Mouse (Mus musculus): Measurements from ENCODE around the gene Cdc42bpb. TPM values are rescaled to one million over a fixed set of nuclear protein-coding genes. Genes with fewer than 3 reads are reported as not detected.

Gene Cdc42bpb
- total RNA-seq, 2 experiments from 2014 or later, result 153 to 168 TPM

DNA sequence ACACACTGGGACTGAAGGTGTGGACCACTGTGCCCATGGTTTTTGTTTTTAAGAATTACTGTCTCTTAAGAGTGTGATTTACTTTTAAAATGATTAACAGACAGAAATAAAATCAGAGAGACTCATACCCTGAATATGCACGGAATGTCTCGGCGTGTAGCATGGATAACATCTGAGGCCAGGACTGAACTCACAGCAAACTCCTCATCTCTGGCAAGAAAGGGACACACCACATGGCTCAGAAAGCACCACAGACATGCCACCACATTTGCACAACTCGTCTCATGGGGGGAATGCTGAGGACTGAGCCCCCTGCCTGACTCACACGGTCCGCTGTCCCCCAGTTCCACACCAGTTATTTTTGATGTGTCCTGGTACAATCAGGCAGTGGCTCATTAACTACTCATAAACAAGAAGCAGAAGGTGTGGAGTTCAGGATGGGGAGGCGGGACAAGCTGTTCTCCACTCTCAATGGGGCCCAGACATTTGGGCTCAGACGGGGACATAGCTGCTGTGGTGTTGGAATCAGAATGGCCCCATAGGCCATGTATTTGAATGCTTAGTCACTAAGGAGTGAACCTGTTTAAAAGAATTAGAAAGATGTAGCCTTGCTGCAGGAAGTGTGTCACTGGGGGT lies 73.7 kb downstream of the Cdc42bpb start:
- intact Hi-C loops (cut with DNase I), result no loop called here
- DNase-seq, result no peak

DNA sequence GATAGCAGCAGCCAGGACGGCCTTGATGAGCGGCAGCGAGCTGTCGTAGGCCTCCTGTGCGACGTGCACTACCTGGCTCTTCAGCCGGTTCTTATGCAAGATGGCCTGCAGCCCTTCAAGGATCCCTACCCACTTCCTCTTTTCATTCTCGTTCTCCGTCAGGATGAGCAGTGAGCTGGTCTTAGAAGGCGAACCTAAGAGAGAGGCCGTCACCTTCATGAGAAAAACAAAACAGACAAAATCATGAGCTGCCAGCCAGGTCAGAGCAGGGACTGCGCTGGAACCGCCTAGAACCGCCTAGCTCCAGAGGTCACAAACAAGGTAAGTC lies 75.5 kb downstream of the Cdc42bpb start:
- intact Hi-C loops (cut with DNase I), result no loop called here
- DNase-seq, result no peak

DNA sequence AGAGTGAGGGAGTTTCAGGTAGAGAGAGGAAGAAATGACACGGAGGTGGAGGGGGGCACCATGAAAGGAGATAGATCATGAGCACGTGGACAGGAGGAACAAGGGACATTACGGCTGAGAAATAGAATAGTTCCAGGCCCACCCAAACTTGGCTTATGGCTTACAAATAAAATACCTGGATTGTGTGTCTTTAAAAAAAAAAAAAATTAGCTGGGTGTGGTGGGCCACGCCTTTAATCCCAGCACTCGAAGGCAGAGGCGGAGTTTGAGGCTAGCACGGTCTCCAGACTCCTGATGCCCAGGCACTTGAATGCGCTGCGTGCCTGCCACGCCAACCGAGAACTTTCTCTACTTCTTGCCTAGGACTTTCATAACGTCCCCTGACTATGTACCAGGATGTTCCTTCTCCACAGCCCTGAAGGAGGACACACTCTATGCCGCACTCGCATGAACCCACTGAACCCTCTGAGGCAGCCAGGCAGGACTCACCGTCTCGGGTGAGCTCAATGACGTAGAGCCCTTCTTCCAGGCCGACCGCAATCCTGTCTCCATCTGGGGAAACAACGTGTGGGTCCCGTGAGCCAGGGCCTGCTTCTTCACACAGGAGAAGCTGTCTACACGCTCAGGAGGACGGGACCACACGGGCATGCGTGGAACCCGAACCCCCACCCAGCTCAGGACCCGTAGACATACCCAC lies 76.0 kb downstream of the Cdc42bpb start:
- intact Hi-C loops (cut with DNase I), result no loop called here
- DNase-seq, result no peak

DNA sequence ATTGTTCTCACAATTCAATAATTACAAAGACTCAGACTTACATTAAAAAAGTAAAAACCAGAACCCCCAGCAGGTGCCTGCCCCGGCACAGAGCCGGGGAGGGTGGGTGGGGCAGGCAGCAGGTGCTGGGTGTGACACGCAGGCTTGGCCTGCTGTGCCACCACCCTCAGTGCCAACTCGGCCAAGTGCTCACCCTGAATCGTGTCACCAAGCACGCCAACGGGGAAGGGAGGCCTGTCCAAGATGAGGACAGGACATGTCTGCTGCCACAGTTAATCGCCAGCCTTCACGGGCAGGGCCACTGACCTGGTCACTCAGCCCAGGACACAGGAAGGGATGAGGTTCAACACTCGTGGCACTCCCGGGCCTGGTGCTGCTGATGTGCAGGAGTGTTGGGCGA lies 84.5 kb downstream of the Cdc42bpb start:
- DNase-seq, result no peak
- intact Hi-C loops (cut with DNase I), result no loop called here

DNA sequence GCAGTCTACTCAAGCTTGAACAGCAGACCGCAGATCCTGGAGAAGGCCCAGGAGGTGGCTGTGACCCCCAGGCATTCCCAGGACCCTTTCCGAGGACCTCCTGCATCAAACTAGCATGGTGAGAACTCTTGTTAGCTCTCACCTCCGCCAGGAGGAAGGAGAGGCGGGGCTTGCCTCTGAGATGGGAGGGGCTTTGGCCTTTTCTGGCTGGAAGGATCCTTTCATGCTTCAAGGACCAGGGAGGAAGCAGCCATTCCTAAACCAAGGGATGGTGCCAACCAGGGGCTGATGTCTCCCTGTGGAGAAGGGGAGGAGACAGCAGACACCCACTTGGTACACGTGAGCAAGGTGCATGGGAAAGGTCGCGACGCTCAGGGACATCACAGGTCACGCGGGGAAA lies 93.0 kb downstream of the Cdc42bpb start:
- DNase-seq, result no peak
- intact Hi-C loops (cut with DNase I), result no loop called here

DNA sequence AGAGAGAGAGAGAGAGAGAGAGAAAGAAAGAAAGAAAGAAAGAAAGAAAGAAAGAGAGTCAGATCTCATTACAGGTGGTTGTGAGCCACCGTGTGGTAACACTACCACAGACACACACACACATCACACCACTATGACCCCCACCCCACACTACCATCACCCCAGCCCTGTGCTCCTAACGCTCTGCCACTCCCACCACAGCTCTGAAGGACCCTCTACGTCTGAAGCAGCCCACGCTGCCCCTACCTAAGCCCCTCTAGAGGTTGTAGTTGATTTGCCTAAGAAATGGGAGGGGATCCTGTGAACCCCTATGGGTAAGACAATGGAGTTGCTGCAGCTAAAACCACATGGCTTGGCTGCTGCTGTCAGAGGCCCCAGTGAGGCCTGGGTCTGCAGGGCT lies 93.9 kb downstream of the Cdc42bpb start:
- intact Hi-C loops (cut with DNase I), result no loop called here
- DNase-seq, result no peak

DNA sequence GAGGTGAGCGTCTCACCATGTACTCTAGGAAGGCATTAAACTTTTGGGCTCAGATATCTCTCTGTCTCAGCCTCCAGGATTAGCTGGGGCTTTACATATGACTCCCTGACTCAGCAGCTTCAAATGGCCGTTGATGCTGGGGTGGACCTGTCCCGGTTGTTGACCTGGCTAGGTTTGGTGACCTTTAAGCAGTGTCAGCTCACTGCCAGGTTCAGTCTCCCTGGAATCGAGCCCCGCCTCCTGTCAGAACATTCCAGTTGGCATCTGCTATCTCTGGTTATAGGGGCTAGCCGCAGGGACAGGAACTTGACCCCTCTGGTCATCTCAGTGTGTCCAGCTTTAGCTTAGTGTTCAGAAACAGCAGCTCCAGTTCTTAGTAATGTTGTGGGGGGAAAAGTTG lies 101.1 kb downstream of the Cdc42bpb start:
- intact Hi-C loops (cut with DNase I), result no loop called here
- no peak for DNase-seq

DNA sequence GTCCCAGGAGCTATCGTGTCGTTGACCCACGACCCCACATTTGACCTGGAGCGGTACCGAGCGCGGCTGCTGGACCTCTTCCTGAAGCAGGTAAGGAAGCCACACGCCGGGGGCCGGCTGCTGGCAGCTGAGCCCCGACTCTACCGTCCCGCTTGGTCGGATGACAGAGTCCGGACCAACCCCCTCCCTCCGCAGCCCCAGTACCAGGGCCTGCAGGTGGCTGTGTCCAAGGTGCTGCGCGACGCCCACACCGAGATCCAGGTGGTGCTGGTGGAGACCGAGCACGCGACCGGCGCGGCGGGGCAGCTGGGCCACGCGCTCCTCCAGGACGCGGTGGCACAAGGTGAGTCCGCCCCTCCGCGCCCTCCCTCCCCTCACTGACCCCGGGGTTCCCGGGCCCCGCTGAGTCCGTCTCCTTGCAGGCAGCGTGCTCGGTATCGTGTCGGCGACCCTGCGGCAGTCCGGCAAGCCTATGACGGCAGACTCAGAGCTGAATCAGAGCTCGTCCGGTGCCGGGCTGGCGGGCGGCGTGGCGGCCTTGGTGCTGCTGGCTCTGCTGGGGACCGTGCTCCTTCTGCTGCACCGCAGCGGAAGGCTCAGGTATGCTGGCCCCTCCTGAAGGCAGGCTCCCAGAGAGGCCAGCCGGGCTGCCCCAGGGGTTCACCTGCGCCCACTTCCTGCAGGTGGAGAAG lies 102.2 kb downstream of the Cdc42bpb start:
- no peak for DNase-seq
- intact Hi-C loops (cut with DNase I), result no loop called here

DNA sequence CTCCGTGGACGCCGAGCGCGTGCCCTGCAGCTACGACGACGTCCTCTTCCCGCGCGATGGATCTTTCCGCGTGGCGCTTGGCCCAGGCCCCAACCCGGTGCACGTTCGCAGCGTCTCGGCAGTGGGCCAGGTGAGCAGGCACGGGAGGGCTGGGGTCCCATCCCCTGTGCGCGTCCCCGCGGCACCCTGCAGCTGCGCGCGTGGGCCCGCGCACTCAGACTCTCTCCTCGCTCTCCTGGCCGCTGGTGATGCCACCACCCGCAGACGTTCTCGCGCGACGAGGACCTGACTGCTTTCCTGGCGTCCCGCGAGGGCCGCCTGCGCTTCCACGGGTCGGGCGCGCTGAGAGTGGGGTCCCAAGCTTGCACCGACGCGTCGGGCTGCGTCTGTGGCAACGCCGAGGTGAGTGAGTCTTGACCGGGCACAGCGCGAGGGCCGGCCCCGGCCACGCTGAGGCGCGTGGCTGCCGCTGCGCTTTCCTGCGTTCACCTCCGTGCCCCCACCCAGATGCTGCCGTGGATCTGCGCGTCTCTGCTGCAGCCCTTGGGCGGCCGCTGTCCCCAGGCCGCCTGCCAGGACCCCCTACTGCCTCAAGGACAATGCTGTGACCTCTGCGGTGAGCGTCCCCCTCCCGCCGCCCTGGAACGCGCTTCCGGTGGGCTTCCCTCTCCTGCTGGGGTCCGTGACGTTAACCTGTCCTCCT lies 102.9 kb downstream of the Cdc42bpb start:
- no peak for DNase-seq
- intact Hi-C loops (cut with DNase I), result no loop called here

DNA sequence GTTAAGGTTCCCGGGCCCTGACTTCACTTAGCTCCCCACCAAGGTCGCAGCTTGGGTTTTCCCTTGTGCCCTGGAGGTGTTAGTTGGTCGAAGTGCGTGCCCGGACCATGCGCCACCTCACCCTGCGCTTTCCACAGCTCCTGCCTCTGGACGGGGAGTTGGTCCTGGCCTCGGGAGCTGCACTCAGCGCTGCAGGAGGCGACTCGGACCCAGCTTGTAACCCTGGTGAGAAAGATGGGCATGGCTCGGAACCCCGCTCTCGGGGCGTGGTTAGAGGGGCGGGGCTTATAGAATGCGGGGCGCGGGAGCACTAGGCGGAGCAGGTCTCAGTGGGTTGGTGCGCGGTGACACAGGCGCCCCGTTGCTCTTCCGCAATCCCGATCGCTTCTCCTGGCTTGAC lies 103.5 kb downstream of the Cdc42bpb start:
- DNase-seq, result no peak
- intact Hi-C loops (cut with DNase I), result no loop called here

DNA sequence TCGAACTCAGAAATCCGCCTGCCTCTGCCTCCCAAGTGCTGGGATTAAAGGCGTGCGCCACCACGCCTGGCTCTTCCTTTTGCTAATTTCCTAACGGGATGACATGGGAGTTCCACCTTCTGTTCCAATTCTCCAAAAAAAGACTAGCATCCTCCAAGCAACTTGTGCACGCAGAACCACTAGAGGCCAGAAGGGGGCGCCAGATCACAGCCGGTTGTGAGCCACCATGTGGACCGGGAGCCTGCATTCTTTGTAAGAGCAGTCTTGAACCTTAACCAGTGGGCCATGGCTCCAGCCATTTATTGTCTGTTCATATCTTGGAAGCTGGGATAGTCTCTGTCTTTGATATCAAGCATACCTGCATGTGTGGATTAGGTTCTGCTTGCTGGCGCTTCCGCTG lies 105.1 kb downstream of the Cdc42bpb start:
- intact Hi-C loops (cut with DNase I), result no loop called here
- DNase-seq, result peak; percentile 82

DNA sequence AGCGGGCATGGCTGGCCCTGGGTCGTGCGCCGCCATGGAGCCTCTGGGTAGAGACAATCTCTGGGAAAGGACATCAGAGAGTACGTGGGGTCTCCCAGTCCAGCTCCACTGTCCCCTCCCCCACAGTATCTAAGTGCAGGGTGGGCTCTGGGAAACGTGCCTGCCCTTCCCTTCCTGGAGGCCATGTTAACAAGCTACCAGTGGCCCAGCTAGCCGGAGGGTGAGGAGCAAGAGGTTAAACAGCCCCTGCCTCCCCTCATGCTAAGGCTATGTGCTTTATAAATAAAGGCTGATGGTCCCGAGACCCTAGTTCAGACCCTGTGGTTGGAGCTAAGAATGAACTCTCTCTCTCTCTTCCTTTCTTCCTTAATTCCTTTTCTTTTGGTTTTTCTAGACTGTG lies 105.6 kb downstream of the Cdc42bpb start:
- intact Hi-C loops (cut with DNase I), result no loop called here
- no peak for DNase-seq

DNA sequence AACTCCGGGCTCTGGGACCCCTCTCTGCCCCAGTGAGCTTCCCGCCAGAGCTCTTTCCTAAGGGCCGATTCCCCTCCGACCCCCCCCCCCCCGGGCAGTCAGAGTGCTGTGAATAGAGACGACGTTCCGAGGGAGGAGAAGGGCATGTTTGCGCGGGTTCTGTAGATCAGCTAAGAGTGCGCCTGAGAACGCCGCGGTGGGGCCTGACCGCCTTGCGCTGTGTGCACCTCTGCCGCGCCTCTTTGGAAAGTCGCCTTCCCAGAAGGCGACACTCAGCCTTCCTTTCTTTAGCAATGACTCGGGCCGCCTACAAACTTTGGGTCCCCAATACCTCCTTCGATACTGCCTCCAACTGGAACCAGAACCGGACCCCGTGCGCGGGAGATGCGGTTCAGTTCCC lies 106.1 kb downstream of the Cdc42bpb start:
- intact Hi-C loops (cut with DNase I), result no loop called here
- DNase-seq, result no peak

DNA sequence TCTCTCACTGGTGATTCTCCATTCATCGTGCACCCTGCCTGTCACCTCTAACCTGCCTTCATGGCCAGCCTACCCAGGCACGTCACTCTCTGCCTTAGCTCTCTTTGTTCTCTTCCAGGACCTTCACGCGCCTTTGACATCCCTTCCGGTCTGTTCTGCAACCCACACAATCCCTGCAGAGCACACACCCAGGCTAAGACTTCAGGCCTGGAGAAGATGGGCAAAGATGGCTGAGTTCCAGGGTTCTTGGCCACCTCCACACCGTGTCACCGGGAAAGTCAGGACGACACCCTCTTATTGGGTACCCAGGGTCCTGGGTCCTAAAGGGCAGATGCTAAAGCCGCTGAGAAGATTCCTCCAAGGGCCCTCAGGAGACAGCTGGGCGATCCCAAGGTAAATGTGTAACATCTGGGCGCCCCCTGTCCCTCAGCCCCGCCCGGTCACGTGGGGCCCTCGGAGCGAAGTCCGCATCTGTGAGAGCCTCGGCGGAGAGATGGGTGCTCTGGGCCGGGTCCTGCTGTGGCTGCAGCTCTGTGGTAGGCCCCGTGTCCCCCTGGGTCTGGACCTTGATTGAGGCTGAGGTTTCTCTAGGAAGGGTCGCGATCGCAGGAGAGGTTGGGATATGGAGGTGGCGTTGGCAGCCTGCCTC lies 106.8 kb downstream of the Cdc42bpb start, which contains the start of gene Amn:
Amn (plus strand) TSS at position 467 of the 649 bp plus-strand sequence.
- intact Hi-C loops (cut with DNase I), result no loop called here
- no peak for DNase-seq

DNA sequence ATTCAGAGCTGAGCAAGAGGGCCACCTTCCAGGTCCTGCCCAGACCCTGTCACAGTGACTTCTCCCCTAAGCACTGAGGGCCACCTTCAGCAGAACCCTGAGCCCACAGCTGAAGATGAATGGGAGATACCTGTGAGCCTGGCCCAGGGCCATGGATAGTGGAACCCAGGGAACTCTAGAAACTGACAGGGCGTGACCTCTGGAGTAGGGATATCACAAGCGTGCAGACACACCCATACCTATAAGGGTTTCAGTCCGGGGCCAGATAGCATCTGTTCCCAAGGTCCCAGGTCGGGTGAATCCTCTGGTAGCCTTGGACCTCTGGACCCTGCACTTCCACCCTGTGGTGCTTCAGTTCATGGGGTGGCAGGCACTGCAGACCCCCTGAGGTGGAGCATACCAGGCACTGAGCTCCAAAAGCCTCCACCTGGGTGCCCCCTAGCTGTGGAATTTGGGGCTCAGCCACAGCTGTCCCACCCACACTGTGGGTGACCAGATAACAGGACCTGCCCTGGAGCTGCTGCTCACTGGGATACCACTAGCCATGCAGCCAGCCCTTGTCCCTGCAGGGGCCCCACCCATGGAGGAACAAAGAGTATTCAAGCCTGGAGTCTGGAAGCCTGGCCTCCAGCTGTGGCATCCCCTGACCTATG lies 109.7 kb downstream of the Cdc42bpb start:
- no peak for DNase-seq
- intact Hi-C loops (cut with DNase I), result no loop called here

DNA sequence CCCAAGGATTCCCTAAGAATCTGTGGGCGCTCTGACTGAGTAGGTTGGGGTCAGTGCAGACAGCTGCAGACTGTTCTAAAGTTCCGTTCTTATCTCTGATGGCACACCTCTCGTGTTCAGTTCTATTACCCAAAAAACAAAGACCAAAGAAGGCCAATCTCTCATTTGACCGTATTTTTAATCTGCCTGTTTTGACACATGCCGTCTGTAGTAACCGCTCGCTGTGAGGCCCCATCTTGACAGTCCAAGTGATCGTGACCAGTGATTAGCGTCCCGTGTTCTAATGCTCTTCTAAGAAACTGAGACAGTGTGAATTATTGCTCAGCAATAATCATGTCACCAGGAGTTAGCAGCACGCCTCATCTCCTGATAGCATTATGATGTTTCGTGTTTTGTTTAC lies 110.9 kb downstream of the Cdc42bpb start:
- no peak for DNase-seq

DNA sequence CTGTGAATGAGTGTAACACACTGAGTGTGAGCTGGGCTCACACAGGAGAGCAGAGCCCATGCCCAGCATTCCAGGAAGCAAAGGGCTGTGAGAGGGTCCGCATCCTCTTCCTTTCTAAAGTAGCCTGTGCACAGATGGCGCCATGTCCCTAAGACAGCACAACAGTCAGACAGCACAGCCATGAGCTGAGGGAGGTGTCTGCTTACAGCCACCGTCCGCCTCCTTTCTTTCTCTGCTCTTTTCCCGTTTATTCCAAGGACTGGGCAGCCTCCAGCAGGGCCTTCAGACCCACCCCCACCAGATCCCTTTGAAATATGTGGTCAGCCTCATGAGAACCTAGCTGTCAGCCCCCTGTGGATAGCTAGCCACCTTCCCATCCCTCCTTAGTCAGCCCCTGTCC lies 112.3 kb downstream of the Cdc42bpb start:
- no peak for DNase-seq
- intact Hi-C loops (cut with DNase I), result no loop called here

More for the DNA sequence above, 110.9 kb downstream of the Cdc42bpb start:
- intact Hi-C loops (cut with DNase I), result no loop called here

DNA sequence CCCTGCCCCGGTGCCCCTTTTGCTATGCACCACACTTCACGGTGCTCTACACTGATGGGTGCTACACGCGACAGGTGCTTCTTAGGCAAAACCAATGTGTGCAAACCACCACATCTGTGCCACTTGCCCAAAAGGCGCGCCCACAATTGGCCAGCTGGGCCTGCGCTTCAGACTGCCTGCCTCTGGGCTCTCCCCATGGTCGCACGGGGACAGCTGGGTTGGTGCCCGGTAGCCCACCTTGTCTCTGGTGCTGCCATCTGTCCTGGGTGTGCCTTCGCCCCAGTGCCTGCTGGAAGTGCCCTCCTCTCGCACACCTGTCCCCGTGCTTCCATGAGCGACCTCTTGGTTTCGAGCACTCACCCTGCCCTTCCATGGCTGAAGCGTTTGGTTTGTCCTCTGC lies 113.9 kb downstream of the Cdc42bpb start:
- DNase-seq, result no peak

DNA sequence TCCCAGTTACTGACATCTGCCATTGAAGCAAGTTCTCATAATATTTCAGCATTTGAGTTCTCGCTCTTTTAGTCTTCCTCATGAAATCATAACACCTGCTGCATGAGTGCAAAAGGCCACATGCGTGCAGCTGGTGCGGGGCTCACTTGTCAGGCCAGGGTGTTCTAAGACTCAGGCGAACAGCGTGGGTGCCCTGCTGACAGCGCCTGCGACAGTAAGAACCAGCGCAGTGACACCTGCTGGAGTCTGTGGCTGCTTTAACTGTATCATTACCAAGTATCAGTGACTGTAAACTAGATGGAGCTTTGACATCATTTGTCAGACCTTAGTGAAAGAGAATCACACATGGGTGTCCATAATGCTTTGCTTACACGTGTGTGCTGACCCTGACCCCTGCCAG lies 126.3 kb downstream of the Cdc42bpb start:
- DNase-seq, result no peak
- intact Hi-C loops (cut with DNase I), result no loop called here

More for the DNA sequence above, 113.9 kb downstream of the Cdc42bpb start:
- intact Hi-C loops (cut with DNase I), result no loop called here

DNA sequence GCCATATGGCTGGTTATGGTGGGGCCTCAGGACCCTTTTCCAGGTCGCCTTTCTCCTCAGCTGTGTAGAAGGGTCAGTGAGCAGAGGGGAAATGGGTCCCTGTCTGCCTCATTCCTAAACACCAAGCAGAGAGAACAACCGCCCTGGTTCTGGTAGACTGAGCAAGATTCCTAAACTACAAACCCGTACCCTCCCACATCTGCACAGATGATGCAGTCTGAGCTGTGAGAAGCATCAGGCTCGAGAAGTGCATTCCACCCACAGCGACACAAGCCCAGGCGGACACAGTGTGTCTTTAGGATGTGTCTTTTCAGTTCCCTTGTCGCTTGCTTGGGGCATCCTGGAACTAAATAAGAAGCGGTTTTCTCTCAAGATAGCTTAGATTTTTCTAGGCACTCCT lies 127.4 kb downstream of the Cdc42bpb start:
- no peak for DNase-seq
- intact Hi-C loops (cut with DNase I), result no loop called here

DNA sequence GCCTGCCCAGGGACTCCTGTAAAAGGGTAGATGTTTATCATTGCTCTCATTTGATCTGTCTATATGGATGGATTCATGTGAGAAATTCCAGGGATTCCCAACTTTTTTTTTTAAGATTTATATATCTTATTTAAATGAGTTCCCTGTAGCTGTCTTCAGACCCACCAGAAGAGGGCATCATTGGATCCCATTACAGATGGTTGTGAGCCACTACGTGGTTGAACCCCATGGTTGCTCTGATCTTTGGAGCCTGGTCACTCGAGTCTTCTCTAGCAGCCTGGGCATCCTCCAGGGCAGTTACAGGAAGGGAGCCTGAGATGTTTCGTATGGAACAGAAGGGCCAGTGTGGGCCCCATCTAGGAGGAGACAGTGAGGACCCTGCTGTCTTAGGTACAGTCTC lies 128.4 kb downstream of the Cdc42bpb start:
- intact Hi-C loops (cut with DNase I), result no loop called here
- DNase-seq, result no peak

All from left cerebral cortex, postnatal 4 days (tissue).